Mouse (Mus musculus) ES-Bruce4 (cell line): ENCODE data around the gene Zfp992.
"Not testable (repeated sequence)": the region's sequence is repeated elsewhere in the genome, so short reads cannot be mapped to it uniquely, and the experiment has no call there.

Source experiments
- CTCF ChIP-seq: IDR thresholded peaks from one replicate; pipeline ENCODE4 v1.8.1; 2011; ENCODE audit warnings: low read depth, low read length
- POLR2A ChIP-seq: IDR thresholded peaks from one replicate; pipeline ENCODE4 v1.8.1; 2011; ENCODE audit warnings: low read length; ENCODE audit not compliant: insufficient read depth

DNA sequence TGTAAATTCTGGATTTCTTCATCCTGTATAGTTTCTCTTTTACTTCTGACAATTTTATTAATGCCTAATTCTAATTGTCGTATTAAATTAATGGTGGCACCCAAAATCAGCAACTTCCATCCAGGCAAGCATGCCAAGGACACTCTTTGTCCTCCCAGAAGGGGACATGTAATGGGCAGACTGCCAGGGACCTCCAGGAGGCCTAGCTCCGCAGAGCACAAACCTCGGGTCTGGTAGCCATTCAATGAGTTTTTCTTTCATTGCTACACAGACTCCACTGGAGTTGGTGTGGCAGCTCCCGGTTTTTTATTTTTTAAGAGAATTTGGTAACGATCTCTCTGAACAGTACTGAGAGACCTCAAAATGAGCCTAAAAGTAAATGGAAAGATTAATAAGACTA, 11.9 kb downstream of the Zfp992 start:
- not testable (repeated sequence) for TF ChIP-seq POLR2A, CTCF
